Mouse (Mus musculus) olfactory bulb, adult 2 months (tissue): ENCODE results near the gene Zfp507.

Experiments used
- CTCF ChIP-seq: fragments of 200-500 bp; IDR thresholded peaks from 2 replicates; pipeline ENCODE4 v1.5.1; 2012; ENCODE audit warnings: low read depth, mild to moderate bottlenecking, low read length, moderate library complexity; ENCODE audit not compliant: insufficient read depth
- POLR2A ChIP-seq: fragments of 200-500 bp; IDR thresholded peaks from 2 replicates; pipeline ENCODE4 v1.6.1; 2012; ENCODE audit warnings: mild to moderate bottlenecking, low read depth, low read length, moderate library complexity; ENCODE audit not compliant: insufficient read depth

GRCm38 (mm10) chr7:35804206-35804605 lies 1.4 kb upstream of the Zfp507 start:
- TF ChIP-seq POLR2A, result no peak
- TF ChIP-seq CTCF, result no peak
